Mouse (Mus musculus): ENCODE measurements around the gene Spata45.

GRCm38 (mm10) chr1:190989437-190990082 lies 46.9 kb upstream of the Spata45 start:
- peak; percentile 49 for TF ChIP-seq CTCF (IDR thresholded peaks at IDR 0.05; ENCODE audit: low read depth)
- TF ChIP-seq EP300 (IDR thresholded peaks at IDR 0.05; ENCODE audit: low read depth) = no peak
